ENCODE assay signal across 15 mouse cellular contexts in the genomic region with DNA sequence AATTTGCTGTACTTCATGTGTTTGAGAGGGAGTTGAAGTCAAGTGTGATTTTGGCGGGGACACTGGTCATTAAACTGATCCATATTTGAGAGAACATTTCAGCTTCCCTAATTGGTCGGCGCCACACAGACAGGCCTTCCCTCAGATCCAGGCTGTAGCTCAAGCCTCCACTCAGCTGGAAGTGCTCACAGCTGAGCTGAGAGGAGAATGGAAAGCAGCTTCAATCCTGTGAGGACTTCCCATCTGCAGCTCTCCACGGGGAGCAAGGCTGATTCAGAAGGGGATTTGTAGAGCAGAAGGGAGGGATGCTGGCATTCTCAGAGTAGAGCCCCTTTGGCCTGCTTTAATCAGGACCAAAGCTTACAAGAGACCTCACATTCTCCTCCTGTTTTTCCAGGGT.
DNase-seq lines count a peak whose midpoint lies in the region; ATAC-seq lines count a peak whose summit lies in the region.
"Had no signal": no experiment of that assay in that cellular context is flagged by ENCODE, and none has a peak within 500 bp of the region (broad histone marks: within the 10 kb centered on the region; RNA-seq: fewer than 3 reads in every experiment).

No protein-coding gene starts in this region.

- ATAC-seq in hindbrain, embryonic 16.5 days, result peak; percentile 60; the same call in 1 of the 2 replicates
- no peak for ATAC-seq in hindbrain, embryonic 14.5 days (ENCODE audit: low FRiP score)
- peak; percentile 60 for ATAC-seq in forebrain, embryonic 15.5 days (replicated peaks)
- ATAC-seq: intestine, embryonic 16.5 days had no signal

- H3K9me3 ChIP-seq in hindbrain, embryonic 16.5 days (ENCODE audit: control insufficient read depth, low read length), result no peaks in the 10 kb centered on the region
- H3K9me3 ChIP-seq in hindbrain, embryonic 14.5 days (ENCODE audit: control insufficient read depth, low read length), result no peaks in the 10 kb centered on the region
- no peaks in the 10 kb centered on the region for H3K9me3 ChIP-seq in forebrain, embryonic 15.5 days
- H3K9me3 ChIP-seq: lung, embryonic 15.5 days had no signal

- H3K4me2 ChIP-seq in hindbrain, embryonic 16.5 days (ENCODE audit: low read length), result no peak overlapping the region
- H3K4me2 ChIP-seq in hindbrain, embryonic 14.5 days (replicated peaks), result no peak overlapping the region
- no peak overlapping the region for H3K4me2 ChIP-seq in forebrain, embryonic 15.5 days (replicated peaks)
- H3K4me2 ChIP-seq: lung, embryonic 15.5 days had no signal

- no peaks in the 10 kb centered on the region for H3K27me3 ChIP-seq in hindbrain, embryonic 16.5 days (replicated peaks; ENCODE audit: control insufficient read depth, insufficient read depth, low read length)
- no peaks in the 10 kb centered on the region for H3K27me3 ChIP-seq in hindbrain, embryonic 14.5 days (ENCODE audit: control insufficient read depth, insufficient read depth, low read length)
- no peaks in the 10 kb centered on the region for H3K27me3 ChIP-seq in forebrain, embryonic 15.5 days
- H3K27me3 ChIP-seq: lung, embryonic 15.5 days had no signal

- 29% methylated on average over 4 of the region's 4 CpGs for WGBS in hindbrain, embryonic 16.5 days
- WGBS in hindbrain, embryonic 14.5 days, result 36% methylated on average over 4 of the region's 4 CpGs
- 11% methylated on average over 4 of the region's 4 CpGs for WGBS in forebrain, embryonic 15.5 days

- H3K27ac ChIP-seq in hindbrain, embryonic 16.5 days (ENCODE audit: low read depth, low read length), result no peak overlapping the region
- H3K27ac ChIP-seq in hindbrain, embryonic 14.5 days, result no peak overlapping the region
- no peak overlapping the region for H3K27ac ChIP-seq in forebrain, embryonic 15.5 days (replicated peaks)
- H3K27ac ChIP-seq: left cerebral cortex, adult 2 months; lung, embryonic 15.5 days; stomach, postnatal 0 days had no signal

- H3K9ac ChIP-seq in hindbrain, embryonic 16.5 days (ENCODE audit: low read depth, low read length), result no peak overlapping the region
- no peak overlapping the region for H3K9ac ChIP-seq in hindbrain, embryonic 14.5 days
- H3K9ac ChIP-seq in forebrain, embryonic 15.5 days (replicated peaks), result no peak overlapping the region
- H3K9ac ChIP-seq: lung, embryonic 15.5 days had no signal

- no peaks in the 10 kb centered on the region for H3K36me3 ChIP-seq in hindbrain, embryonic 16.5 days (ENCODE audit: control insufficient read depth, insufficient read depth, low read length)
- H3K36me3 ChIP-seq in hindbrain, embryonic 14.5 days (replicated peaks; ENCODE audit: control insufficient read depth, insufficient read depth), result no peaks in the 10 kb centered on the region
- no peaks in the 10 kb centered on the region for H3K36me3 ChIP-seq in forebrain, embryonic 15.5 days
- H3K36me3 ChIP-seq: lung, embryonic 15.5 days had no signal

- no peaks in the 10 kb centered on the region for H3K4me1 ChIP-seq in hindbrain, embryonic 16.5 days (ENCODE audit: control insufficient read depth, insufficient read depth, low read depth, low read length)
- no peaks in the 10 kb centered on the region for H3K4me1 ChIP-seq in hindbrain, embryonic 14.5 days (replicated peaks; ENCODE audit: control insufficient read depth, insufficient read depth, low read length)
- H3K4me1 ChIP-seq in forebrain, embryonic 15.5 days, result 0 out of 2 replicates have a peak, but pooled peaks cover 4% of the 10 kb centered on the region
- H3K4me1 ChIP-seq: lung, embryonic 15.5 days had no signal

- H3K4me3 ChIP-seq in hindbrain, embryonic 16.5 days (ENCODE audit: low read length), result no peak overlapping the region
- no peak overlapping the region for H3K4me3 ChIP-seq in hindbrain, embryonic 14.5 days (replicated peaks; ENCODE audit: low read length)
- no peak overlapping the region for H3K4me3 ChIP-seq in forebrain, embryonic 15.5 days
- H3K4me3 ChIP-seq: left cerebral cortex, adult 2 months; lung, embryonic 15.5 days had no signal

- DNase-seq in hindbrain, embryonic 14.5 days (ENCODE audit: low spot score), result no peak
- DNase-seq in brain, adult 2 months (ENCODE audit: low read depth, low spot score), result peak; percentile 54
- DNase-seq in retina, adult 2 months (ENCODE audit: low read depth, low spot score), result peak; percentile 3
- DNase-seq in cerebellum, adult 9-10 months, result no peak
- no peak for DNase-seq in spleen, postnatal 10 days (ENCODE audit: low spot score in 2 of 2)
- DNase-seq: adrenal gland, adult 8-10 months; kidney, postnatal 4 days; liver; thymus, postnatal 4 days had no signal

Comparison
In these comparisons a context has a peak if more than half of its experiments do, and no peak if none do; other contexts are left out.
1. DNase-seq: peak in brain, adult 2 months (single experiment) and retina, adult 2 months (single experiment); none in hindbrain, embryonic 14.5 days (single experiment), cerebellum, adult 9-10 months (single experiment) and spleen, postnatal 10 days (0 of 2).